ENCODE assay signal across 26 mouse cellular contexts in the genomic region with DNA sequence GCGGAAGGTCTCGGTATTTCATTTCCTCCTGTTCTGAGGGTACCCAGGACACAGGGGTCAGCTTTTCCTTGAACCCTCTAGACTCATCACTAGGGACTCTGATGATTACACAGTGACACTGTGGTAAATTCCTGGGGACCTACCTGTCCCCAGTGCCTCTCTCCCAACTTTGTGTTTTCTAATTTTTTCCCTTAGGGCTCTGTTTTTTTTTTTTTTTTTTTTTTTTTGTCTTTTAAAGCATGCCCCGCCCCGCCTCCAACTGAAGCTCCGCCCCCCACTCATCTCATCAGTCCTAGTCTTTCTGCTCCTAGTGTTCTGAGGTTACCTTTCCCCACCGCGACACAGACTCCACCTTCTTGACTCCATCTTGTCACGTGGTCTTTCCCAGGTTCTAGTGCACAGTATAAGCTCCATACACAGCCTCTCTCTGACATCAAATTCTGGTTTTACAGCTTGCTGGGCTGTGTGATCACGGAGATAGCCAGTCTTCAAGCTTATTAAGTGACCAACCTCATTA.
"Had no signal": no experiment of that assay in that cellular context is flagged by ENCODE, and none has a peak within 500 bp of the region (broad histone marks: within the 10 kb centered on the region; RNA-seq: fewer than 3 reads in every experiment).

No protein-coding gene starts in this region.

- DNase-seq: gastrocnemius, postnatal 25 days; heart, adult 18-20 months; heart, postnatal 10 days; heart, postnatal 4 days; kidney, adult 18-20 months; kidney, adult 8-10 months; kidney, postnatal 10 days; kidney, postnatal 25 days; kidney, postnatal 4 days; liver; liver, embryonic 13.5 days had no signal

- H3K27ac ChIP-seq: heart, embryonic 10.5 days; hindbrain, embryonic 10.5 days; hindbrain, embryonic 12.5 days; hindbrain, embryonic 14.5 days; intestine, embryonic 15.5 days; layer of hippocampus, adult 2 months; left cerebral cortex, adult 2 months; limb, embryonic 12.5 days; liver, embryonic 13.5 days; liver, embryonic 15.5 days had no signal

- H3K4me1 ChIP-seq: heart, embryonic 10.5 days; heart, embryonic 12.5 days; hindbrain, embryonic 12.5 days; intestine, embryonic 15.5 days; liver, embryonic 13.5 days; liver, embryonic 15.5 days had no signal

- H3K9me3 ChIP-seq: heart, embryonic 10.5 days; hindbrain, embryonic 10.5 days; hindbrain, embryonic 12.5 days; intestine, embryonic 15.5 days; limb, embryonic 10.5 days; limb, embryonic 12.5 days; liver, embryonic 13.5 days; liver, embryonic 15.5 days had no signal

- ATAC-seq: hindbrain, embryonic 16.5 days; inflammation-experienced regulatory T-cells, adult 6 months; intestine, embryonic 15.5 days; intestine, postnatal 0 days had no signal

- H3K4me2 ChIP-seq: heart, embryonic 12.5 days; hindbrain, embryonic 12.5 days; hindbrain, embryonic 14.5 days; intestine, embryonic 15.5 days; limb, embryonic 12.5 days; liver, embryonic 11.5 days; liver, embryonic 13.5 days; liver, embryonic 15.5 days had no signal

- H3K27me3 ChIP-seq: heart, embryonic 12.5 days; hindbrain, embryonic 12.5 days; intestine, embryonic 15.5 days; limb, embryonic 12.5 days; liver, embryonic 13.5 days; liver, embryonic 15.5 days had no signal

- H3K4me3 ChIP-seq: heart, embryonic 10.5 days; heart, embryonic 12.5 days; hindbrain, embryonic 10.5 days; hindbrain, embryonic 12.5 days; intestine, embryonic 15.5 days; layer of hippocampus, adult 2 months; left cerebral cortex, adult 2 months; limb, embryonic 10.5 days; limb, embryonic 12.5 days; liver, embryonic 13.5 days; liver, embryonic 15.5 days had no signal

- H3K36me3 ChIP-seq: heart, embryonic 10.5 days; heart, embryonic 12.5 days; hindbrain, embryonic 10.5 days; hindbrain, embryonic 12.5 days; intestine, embryonic 15.5 days; limb, embryonic 10.5 days; limb, embryonic 12.5 days; liver, embryonic 13.5 days; liver, embryonic 15.5 days had no signal

- H3K9ac ChIP-seq: heart, embryonic 12.5 days; hindbrain, embryonic 12.5 days; hindbrain, embryonic 14.5 days; intestine, embryonic 15.5 days; limb, embryonic 12.5 days; liver, embryonic 13.5 days; liver, embryonic 15.5 days had no signal
